Mouse (Mus musculus) cerebellum, adult 11 months (tissue): Measurements from ENCODE around the gene Rabgap1l.
A peak's percentile ranks its signal among the peaks of the same experiment; 100 is the strongest.
"Not testable (repeated sequence)": the region's sequence is repeated elsewhere in the genome, so short reads cannot be mapped to it uniquely, and the experiment has no call there.

Experiments
- DNase-seq: peaks from one replicate; pipeline ENCODE4 v3.0.0; 2022

The Rabgap1l gene

DNA sequence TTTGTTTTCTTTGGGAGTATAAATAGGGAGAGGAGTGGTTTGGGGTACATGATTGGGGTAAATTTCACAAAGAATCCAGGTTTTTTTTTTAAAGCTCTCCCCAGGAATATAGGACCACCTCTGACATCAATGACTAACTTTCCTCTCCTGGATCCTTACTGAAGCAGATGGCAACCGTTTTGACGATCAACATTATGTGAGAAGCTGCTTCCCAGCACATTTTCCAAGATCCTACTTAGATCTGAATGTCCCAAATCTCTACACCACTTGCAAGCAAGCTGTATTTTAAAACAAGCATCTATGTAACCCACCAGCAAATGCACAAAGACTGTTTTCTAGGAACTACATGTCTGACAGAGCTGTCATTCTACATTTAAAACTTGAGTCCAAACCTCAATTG is 311.4 kb downstream of the Rabgap1l start:
- no peak for DNase-seq

DNA sequence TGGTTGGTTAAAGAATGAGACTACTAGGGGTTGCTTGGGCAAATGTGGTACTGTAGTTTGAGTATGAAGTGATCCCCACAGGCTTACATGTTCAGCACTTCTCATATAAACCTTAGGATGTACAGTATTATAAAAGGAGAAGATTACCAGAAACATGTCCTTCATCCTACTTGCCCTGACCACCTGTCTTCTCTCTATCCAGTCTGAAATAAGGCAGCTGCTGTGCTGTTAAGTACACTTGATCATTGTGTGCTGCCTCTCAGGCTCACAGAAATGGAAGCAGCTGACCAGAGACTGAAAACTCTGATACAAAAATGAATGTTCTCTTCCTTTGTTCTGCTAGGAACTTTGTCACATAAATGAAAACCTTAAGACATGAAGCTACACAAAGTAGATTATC is 325.6 kb downstream of the Rabgap1l start:
- DNase-seq = no peak

DNA sequence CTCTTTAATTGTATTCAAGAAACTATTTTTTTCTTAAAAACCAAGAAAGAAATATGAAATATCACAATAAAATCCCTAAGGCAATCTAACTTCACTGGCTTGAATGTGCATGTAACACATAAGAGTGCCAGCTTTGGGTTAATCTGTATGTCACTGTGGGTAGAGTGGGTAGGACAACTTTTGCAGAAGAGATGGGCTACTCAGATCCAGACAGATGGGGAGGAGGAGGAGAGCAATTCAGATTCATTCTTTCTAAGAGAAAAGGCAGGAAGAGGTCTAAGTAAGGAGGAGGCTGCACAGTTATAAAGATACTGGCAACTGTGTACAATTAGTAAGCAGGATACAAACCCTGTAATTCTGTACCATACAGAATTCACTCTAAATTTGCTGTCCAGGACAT is 327.8 kb downstream of the Rabgap1l start:
- no peak for DNase-seq

DNA sequence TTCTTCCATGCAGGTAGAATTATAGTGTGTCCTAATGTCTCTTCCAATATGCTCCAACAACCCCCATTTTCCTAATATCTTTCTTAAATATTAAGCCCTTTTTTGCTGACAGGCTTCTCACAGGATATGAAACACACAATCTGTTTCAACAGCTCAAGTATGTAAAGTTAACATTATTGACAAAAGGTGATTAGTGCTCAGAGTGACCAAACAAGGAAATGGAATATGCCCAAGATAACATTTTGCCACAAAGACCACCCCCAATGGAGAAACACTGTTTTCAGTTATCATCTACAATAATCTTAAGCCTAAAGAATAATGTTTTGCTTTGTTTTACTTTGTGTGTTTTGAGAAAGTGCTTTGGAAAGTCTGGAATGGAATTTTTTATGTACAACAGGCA is 328.9 kb downstream of the Rabgap1l start:
- DNase-seq = no peak

DNA sequence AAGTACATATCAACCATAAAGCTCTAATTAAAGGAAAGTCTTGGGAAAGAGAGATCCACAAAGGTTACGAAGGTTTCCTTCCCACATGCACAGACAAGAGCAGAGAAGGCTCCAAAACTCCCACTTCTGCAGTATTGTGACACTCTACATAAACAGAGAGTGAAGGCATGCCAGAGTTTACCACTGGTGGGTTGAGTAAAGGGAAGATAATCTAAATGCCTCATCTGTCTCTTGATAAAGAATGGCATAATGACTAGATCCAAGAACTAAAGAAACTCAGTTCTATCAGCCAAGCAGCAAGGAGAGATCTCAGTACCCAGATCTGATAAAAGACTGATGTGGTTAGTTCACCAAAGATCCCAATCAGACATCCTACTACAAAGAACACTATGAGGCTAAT is 332.7 kb downstream of the Rabgap1l start:
- DNase-seq = no peak

DNA sequence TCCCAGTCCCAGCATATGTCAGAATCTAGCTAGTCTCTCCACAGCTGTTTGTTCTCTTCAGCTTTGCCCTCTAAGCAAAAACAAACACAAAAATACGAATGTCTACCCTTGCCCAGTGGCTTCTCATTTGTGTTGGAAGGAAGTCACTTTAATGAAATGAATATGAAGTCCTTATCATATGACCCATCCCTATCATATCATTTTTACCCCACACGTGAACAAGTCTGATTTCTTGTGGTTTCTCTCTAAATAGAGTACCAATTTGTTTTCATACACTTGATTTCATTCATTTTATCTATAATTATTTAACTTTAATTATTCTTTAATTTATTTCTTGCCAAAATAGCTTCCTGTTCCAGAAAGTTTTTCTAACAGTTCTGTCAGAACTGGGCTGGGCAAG is 341.3 kb downstream of the Rabgap1l start:
- DNase-seq = no peak

DNA sequence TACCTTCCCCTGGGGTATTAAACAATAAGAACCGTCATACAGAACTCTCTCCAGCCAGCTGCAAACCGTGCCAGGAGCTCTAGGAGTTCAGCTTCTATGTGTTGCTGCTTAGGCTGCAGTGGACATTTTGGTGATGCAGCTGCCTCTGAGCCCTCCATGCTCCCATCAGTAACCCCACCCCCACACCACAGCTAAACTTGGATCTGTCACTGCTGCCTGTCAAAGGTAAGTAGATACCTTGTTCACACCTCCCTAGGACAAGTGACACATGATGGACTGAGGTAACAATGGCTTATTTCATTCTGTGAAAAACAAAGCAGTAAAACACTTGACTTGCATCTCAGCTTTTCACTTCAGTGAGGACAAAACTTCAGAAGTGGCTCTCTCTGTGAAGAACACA is 344.3 kb downstream of the Rabgap1l start:
- DNase-seq = no peak

DNA sequence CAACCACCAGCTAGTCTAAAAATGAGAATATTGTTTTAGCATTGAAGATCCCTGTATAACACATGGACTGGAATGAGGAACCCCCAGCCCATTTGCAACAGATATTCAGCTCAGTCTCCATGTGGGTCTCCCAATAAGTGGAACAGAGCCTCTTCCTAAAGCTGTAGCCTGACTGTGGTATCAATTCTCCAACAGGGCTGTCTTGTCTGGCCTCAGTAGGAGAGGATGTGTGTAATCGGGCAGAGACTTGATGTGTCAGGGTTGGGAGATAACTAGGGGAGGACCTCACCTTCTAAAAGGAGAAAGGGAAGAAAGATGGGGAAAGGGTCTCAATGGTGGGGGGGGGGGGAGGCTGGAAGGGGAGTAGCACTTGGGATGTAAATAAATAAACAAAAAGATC is 346.2 kb downstream of the Rabgap1l start:
- no peak for DNase-seq

DNA sequence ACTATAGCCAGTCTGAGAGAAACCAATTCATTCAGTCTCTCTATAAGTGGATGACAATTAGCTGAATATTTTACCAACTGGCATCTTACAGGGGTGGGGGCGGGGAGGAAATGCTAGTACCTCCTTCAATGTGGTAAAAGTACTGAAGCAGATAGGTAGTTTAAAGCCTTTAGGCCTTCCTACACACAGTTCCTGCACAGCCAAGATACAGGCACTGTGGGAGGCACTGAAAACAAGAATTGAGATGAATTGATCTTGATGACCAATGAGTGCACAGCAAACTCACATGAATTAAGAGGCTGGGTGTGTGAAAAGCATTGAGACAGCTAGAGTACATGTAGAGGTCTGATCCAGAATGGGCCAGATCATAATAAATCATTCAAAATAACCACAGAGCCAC is 349.5 kb downstream of the Rabgap1l start:
- DNase-seq = no peak

DNA sequence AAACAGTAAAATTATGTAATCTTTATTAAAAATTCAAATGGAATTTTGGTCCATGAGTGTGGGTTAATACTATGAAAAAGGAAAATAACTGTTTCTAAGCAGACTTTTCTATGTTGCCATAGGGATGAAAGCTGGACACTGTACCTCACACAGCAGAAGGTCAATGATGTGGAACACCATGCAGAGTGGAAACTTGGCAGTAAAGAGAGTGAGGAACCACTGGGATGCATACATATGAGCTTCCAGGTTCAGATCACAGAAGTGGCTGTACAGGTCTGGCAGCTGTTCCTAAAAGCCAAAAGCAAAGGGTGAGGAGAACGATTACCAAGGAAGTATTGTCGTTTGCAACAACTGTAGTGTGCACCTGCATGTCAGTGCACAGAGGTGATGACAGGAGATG is 351.3 kb downstream of the Rabgap1l start:
- DNase-seq = no peak

DNA sequence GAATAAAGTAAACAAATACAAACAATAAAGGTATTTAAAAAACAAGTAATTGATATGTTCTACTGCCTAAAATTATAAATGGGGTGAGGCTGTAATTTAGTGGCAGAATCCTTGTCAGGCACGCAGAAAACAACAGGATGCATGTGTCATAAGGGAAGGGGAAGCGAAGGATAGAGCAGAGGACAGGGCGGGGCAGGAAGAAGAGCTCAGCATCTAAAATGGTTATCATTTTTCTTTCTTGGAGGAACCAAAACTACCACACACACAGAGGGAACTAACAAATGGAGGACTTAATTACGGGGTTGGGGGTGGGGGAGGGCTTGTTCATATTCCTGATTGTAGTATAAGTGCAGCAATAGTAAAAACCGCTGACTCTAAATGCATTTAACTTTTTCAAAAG is 351.9 kb downstream of the Rabgap1l start:
- DNase-seq = no peak

DNA sequence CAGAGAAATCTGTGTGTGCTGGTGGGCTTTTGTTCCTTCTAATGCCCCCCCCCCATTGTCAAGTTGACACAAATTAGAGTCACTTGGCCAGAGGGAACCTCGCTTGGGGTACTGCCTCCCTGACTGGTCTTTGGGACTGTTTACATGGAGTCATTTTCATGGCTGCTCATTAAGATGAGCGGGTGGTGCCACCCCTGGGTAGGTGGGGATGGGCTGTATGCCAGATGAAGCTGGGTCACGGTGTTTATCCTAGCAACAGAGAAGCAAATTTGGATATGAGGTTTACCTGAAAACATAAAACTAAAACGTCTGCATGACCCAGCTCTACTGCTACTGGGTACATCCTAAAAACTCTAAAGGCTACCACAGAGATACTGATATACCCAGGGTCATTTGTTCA is 354.2 kb downstream of the Rabgap1l start:
- no peak for DNase-seq

DNA sequence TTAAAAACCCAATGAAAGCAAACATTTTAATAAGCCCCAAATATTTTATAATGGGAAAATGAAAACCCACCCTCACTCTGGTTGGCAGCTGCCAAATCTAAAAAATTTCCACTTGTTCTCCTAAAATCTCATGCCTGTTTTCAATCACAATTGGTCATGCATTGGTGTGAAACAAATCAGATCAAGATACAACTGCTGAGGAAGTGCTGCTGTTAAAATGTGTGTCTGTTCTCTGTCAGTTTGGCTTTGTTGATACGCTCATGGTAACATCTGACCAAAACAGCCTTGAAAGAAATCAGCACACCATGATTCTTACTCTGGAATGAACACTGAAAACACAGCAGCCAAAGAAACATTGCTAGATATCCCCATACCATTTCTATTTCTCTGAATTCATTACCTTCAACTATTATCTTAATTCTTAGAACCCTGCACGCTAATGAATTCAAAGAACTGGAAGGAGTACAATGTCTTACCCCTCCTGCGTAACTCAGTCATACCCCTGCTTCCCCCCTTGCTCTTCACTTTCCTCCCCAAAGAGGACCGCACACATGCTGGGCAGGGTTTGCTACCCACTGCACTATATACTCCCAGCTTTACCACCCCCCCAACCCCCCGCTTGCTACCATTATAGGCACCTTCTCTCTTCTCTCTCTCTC is 375.7 kb downstream of the Rabgap1l start:
- DNase-seq = no peak

DNA sequence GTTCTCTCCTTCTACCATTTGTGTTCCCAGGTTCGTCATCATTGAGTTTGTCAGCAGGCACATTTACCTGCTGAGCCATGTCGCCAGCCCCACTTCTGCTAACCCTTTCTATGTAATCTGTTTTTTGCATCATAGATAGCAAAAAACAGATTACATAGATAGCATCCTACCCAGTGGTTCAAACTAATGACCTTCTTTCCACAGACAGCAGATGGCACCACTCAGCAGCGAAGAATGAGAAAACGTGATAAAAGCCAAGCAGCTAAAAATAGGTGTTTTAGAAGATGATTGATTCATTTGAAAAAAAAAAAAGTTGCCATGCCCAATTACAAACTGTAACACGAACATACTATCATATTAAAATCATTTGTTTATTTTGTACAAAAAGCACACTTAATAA is 382.2 kb downstream of the Rabgap1l start:
- peak; percentile 22 for DNase-seq

DNA sequence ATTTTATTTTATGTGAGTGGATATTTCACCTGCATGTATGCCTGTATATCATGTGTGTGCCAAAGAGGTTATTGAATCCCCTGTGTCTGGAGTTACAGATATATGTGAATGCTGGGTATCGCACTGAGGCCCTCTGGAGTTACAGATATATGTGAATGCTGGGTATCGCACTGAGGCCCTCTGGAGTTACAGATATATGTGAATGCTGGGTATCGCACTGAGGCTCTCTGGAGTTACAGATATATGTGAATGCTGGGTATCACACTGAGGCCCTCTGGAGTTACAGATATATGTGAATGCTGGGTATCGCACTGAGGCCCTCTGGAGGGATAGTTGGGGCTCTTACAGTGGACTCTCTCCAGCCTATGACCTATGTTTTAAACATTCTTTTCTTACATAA is 383.3 kb downstream of the Rabgap1l start:
- not testable (repeated sequence) for DNase-seq

DNA sequence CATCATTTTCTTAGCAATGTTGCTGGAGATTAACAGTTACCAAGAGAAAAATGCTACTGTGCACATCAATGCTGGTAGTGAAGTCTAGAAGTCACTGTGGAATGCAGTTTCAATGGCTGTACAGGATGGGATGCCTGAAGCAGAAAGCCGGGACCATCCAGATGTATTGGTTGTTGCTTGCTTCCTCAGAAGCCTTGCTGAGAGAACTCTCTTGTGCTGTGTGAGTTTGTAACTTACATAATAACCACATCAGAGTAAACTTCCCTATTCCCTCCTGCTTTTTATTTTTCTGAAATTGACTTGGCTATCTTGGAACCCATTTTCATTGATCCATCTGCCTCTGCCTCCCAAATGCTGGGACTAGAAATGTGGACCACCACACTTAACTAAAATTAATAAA is 383.9 kb downstream of the Rabgap1l start:
- DNase-seq = no peak

DNA sequence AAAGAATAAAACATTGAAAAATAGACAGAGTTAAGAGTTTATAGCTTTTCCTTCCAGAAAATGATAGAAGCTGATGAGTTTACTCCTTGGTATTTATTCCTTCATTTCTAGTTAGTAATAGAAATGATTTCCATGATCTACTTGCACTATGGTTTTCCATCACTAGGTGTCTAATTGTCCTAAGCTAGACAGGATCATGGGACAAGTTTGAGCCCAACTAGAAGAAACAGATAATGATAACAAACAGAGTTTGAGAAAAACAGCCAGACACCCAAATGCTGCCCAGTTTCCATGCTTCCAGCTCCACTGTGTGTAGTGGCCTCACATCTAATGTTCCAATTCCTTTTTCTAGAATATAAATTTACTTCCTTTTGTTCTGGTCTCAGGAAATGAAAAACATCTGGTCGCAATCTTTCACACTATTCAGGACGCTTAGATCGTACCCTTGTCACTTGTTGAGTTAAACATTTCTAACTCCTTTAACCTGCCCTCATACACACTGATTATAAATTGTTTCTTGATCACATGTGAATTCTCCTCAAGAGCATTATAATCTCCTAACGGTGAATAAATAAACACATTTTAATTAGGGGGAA is 384.6 kb downstream of the Rabgap1l start:
- DNase-seq = no peak

DNA sequence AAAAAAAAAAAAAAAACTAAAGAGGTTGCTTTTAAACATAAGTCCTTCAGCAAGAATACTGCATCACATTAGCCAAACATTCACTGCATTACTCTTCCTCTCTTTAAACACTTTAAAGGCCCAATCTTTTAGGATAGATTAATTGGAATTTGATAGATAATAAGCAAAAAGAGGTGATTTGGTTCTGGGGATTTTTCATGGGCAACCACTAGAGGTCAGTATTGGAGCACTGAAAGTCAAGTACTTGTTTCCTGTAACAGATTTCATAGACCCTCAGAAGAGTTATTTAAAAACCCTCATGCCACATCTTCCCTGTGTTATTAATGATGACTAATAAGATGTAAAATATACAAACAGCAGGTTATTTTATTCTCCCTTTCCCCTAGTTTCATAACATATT is 393.6 kb downstream of the Rabgap1l start:
- peak; percentile 27 for DNase-seq

DNA sequence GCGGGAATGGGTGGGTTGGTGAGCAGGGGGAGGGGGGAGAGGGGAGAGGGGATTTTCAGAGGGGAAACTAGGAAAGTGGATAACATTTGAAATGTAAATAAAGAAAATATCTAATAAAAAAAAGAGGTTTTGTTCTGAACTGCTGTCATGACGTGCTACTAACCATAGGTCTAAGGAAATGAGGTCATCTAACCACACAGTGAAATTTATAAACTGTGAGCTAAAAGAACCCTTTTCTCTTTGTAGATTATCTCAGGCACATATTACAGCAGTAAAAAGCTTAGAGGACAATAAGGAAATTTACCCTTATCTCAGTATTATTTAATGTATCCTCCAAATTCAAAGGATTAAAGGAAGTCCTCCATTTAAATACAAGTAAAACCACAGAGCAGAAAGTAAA is 396.0 kb downstream of the Rabgap1l start:
- no peak for DNase-seq

DNA sequence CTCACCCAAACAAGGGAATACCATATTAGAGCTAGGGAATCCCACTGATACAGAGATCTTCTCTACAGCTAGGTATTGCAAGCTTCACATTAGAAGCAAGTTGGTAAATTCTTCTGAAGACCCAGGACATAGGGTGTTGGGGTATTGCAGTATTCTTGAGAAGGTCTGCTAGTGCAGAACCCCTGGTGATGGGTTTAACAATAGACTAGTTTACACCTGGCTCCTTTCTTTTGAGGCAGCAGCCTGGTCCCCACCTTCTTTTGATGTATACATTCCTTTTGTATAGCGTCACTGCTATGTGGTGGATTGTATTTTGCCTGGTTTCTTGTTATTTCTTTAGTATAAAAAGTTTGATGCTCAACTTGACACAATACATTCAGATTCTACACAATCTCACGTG is 405.6 kb downstream of the Rabgap1l start:
- DNase-seq = no peak

DNA sequence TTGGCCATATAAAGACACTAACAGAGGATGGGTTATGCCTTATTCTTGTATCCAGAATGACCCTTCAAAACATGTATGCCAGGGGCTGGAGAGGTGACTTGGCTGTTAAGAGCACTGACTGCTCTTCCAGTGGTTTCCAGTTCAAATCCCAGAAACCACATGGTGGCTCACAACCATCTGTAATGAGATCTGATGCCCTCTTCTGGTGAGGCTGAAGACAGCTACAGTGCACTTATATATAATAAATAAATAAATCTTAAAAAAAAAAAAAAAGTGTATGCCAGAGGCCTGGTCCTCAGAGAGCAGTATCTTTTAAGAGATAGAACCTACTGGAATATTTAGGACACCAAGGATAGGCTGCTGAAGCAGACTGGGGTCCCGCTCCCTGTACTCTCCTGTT is 414.6 kb downstream of the Rabgap1l start:
- no peak for DNase-seq

DNA sequence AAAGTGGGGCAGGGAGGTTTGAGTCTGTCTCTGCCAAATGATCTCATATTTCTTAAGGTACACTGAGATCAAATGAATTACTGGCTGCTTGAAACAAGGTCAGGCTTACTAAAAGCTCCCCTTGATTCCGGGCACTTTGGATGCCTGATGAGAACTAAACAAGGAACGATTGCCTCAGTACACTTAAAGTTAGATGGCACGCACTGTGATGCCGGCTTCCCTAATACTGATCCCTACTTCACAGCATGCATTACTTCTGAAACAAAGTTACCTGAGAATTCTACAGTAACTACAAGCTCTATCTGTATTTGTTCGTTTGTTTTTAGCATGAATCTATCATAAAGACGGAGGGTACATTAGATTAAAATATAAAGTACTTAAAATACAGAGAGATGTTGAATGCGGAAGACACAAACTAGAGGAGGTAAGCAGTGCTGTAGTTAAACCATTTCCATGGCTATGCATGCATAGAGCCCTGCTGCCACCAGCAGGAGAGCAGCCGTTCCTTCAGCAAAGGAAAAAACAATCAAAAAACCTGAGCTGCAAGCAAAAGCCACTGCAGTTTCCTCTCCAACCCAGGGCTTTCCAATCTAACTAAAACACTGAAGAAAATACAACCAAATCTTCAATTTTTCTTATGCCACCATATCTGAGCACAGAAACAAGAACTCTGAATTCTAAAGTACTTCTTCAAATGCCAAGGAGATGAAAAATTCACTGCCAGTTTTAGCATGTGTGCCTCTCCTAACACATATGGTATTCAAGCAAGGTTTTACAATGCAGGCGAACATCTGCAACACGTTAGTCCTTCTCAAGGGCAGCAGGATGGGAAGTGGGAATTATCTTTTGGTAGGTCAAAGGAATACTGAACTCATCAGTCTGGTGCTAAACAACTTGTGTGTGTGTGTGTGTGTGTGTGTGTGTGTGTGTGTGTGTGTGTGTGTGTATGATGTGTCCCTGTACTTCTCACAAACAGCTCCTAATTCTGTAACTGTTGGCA is 415.4 kb downstream of the Rabgap1l start:
- peak; percentile 28 for DNase-seq

DNA sequence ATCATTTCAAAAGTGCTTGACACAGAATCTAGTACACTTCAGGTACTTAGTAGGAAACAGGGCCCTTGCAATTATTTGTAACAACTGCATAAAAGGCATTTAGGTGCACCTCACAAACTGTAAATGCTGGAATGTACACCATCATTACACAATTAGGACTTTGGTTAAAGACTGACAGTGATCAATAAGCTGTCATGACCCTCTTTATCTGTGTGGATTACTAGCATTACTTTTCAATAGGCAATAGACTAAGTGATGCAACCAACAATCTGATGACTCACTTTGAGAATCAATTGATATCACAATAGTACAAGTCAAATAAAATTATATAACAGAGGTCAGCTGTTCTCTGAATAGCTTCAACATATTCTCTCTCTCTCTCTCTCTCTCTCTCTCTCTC is 418.5 kb downstream of the Rabgap1l start:
- DNase-seq = no peak

DNA sequence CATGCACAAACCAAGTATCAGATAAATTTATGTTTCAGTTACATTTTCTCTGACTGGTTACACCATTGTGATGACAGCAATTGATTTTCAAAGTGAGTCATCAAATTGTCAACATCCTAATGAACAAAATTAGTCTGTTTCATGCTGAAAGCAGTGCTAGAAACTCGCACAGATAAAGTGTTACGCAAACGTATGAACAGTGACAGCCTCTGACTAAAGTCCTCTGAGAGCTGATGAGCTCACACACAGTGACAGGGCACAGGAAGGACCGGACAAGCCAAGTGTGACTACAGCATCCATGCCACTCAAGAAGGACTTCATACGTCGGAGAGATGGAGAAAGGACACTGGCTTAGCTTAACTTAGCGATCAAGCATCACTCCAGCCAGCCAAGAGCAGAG is 419.7 kb downstream of the Rabgap1l start:
- DNase-seq = no peak
